Mouse (Mus musculus): ENCODE results near the gene Lhfpl4.

DNA sequence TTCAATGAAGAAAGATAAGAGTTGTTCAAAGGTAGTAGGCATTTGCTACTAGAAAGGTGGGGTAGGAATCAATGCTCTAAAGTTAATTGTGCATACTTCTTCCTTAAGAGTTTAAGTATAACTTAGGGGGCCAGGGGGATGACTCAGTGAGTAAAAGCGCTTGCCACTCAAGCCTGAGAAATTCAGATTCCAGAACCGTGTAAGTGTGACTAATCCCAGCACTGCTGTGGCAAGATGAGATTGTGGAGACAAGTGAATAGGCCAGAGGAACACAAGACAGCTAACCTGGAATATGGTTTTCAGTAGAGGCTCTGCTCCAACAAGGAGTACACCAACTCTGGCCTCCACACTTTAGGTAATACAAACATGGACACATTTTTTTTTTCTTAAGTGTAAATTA lies 61.8 kb downstream of the Lhfpl4 start:
- TF ChIP-seq POLR2A (IDR thresholded peaks at IDR 0.05; ENCODE audit: control insufficient read depth, extremely low read depth, insufficient read depth, low read length, poor library complexity) (no peak), CTCF (IDR thresholded peaks at IDR 0.05; ENCODE audit: borderline replicate concordance, control insufficient read depth, extremely low read depth, insufficient read depth, low read length, poor library complexity) (no peak)

All from thymus, adult 2 months (tissue).